Mouse (Mus musculus) megakaryocyte, embryonic 14.5 days (primary cell): ENCODE measurements around the gene Tmsb15l.

ENCODE experiments used
- FLI1 ChIP-seq: IDR thresholded peaks from 2 replicates; pipeline ENCODE4 v1.6.1; 2012; ENCODE audit warnings: low read length, inconsistent platforms, mixed read lengths
- GATA1 ChIP-seq: IDR thresholded peaks from 3 replicates; pipeline ENCODE4 v1.6.1; 2012; ENCODE audit warnings: mixed read lengths, low read length, inconsistent platforms, borderline replicate concordance

GRCm38 (mm10) chrX:136993641-136994040, 17.0 kb upstream of the Tmsb15l start:
- no peak for TF ChIP-seq GATA1
- TF ChIP-seq FLI1 = no peak
